Mouse (Mus musculus) neural tube, embryonic 11.5 days (tissue): ENCODE results near the gene Etv6. TPM values are rescaled to one million over a fixed set of nuclear protein-coding genes. Genes with fewer than 3 reads are reported as not detected.

Experiments used
- ATAC-seq: fragments of 200-750 bp; cut with Nextera tagmentation; 2 replicates; pipeline ENCODE4 v1.8.0; 2017; ENCODE audit warnings: moderate number of reproducible peaks, mild to moderate bottlenecking, moderate TSS enrichment, moderate library complexity; ENCODE audit not compliant: insufficient read depth, low FRiP score, low TSS enrichment
- DNase-seq: peaks from one replicate; pipeline ENCODE4 v3.0.0-alpha.2; 2015; ENCODE audit warnings: low spot score
- H3K27ac ChIP-seq: fragments of 300-500 bp; sonication (generic); 2 replicates; pipeline ENCODE4 v1.5.1; 2014; ENCODE audit warnings: low read depth, mild to moderate bottlenecking, low read length
- H3K27me3 ChIP-seq: fragments of 300-500 bp; sonication (generic); 2 replicates; pipeline ENCODE4 v1.6.1; 2014; ENCODE audit warnings: mild to moderate bottlenecking, low read length, mixed read lengths; ENCODE audit not compliant: control insufficient read depth, insufficient read depth
- H3K36me3 ChIP-seq: fragments of 300-500 bp; sonication (generic); 2 replicates; pipeline ENCODE4 v1.6.1; 2014; ENCODE audit warnings: mild to moderate bottlenecking, low read length, moderate library complexity, mixed read lengths; ENCODE audit not compliant: control insufficient read depth, insufficient read depth
- H3K4me1 ChIP-seq: fragments of 300-500 bp; sonication (generic); 2 replicates; pipeline ENCODE4 v1.6.1; 2014; ENCODE audit warnings: low read length, mixed read lengths; ENCODE audit not compliant: control insufficient read depth, insufficient read depth
- H3K4me2 ChIP-seq: fragments of 300-500 bp; sonication (generic); 2 replicates; pipeline ENCODE4 v1.6.1; 2014; ENCODE audit warnings: low read depth, mild to moderate bottlenecking, moderate library complexity
- H3K4me3 ChIP-seq: fragments of 300-500 bp; sonication (generic); 2 replicates; pipeline ENCODE4 v1.5.1; 2014; ENCODE audit warnings: low read depth, low read length
- H3K9ac ChIP-seq: fragments of 300-500 bp; sonication (generic); 2 replicates; pipeline ENCODE4 v1.6.1; 2014; ENCODE audit warnings: mild to moderate bottlenecking, low read length
- H3K9me3 ChIP-seq: fragments of 300-500 bp; sonication (generic); 2 replicates; pipeline ENCODE4 v1.6.1; 2016; ENCODE audit warnings: low read length; ENCODE audit not compliant: control insufficient read depth
- WGBS: fragments of 180-500 bp; shearing (Covaris S2); extraction: QIAGEN DNeasy Blood & Tissue Kit; methylation state at CpG from one replicate; pipeline ENCODE4 v1.1.7; 2014; 5-methylcytosine and 5-hydroxymethylcytosine counted together
- polyA plus RNA-seq: library from polyadenylated mRNA; unstranded; fragments of >200 nt; fragmentation: Nextera tagmentation; extraction: Ambion mirVana; gene quantifications from 2 replicates; pipeline ENCODE4 v1.2.1, GENCODE M21; 2014

The Etv6 gene
- polyA plus RNA-seq, 1 experiment from 2014 or later = 16.9 TPM

- Histone ChIP-seq H3K4me3 (no peak overlapping the region), H3K27me3 (no peaks in the 10 kb centered on the region), H3K4me2 (peak overlapping the region; percentile 82), H3K4me1 (peaks cover 51% of the 10 kb centered on the region), H3K27ac (no peak overlapping the region), H3K36me3 (no peaks in the 10 kb centered on the region), H3K9ac (no peak overlapping the region), H3K9me3 (no peaks in the 10 kb centered on the region)
- DNase-seq = no peak
- ATAC-seq = no peak
- 10% methylated on average over 6 of the region's 6 CpGs for WGBS
These were observed 3.4 kb downstream of the Etv6 start for GRCm38 (mm10) chr6:134038881-134039280.

DNA sequence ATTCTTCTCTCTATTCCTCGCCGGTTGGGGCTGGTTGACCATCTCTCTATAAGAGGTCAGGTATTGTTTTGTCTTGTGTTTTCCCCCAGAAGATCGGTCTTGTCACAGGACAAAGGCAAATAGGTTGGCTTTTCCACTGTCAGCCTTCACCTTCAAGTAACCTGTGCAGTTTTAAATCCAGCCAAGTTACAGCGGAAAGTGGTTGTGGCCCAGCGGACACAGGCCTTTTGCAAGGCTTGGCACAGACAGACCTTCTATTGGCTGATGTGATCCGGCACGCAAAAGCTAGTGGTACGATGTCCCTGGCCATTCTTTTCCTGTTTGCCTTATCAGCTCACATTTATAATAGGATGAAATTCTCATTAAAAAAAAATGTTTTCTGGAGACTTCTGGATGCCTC, 3.9 kb downstream of the Etv6 start:
- 69% methylated on average over 8 of the region's 8 CpGs for WGBS
- Histone ChIP-seq H3K27ac (no peak overlapping the region), H3K4me3 (no peak overlapping the region), H3K9me3 (no peaks in the 10 kb centered on the region), H3K9ac (no peak overlapping the region), H3K4me2 (no peak overlapping the region), H3K4me1 (peaks cover 56% of the 10 kb centered on the region), H3K27me3 (no peaks in the 10 kb centered on the region), H3K36me3 (no peaks in the 10 kb centered on the region)
- no peak for ATAC-seq
- no peak for DNase-seq

GRCm38 (mm10) chr6:134040312-134040711, 4.8 kb downstream of the Etv6 start:
- Histone ChIP-seq H3K9ac (no peak overlapping the region), H3K36me3 (no peaks in the 10 kb centered on the region), H3K4me2 (no peak overlapping the region), H3K27me3 (no peaks in the 10 kb centered on the region), H3K27ac (no peak overlapping the region), H3K9me3 (no peaks in the 10 kb centered on the region), H3K4me3 (no peak overlapping the region), H3K4me1 (peaks cover 65% of the 10 kb centered on the region)
- DNase-seq = no peak
- 64% methylated on average over 3 of the region's 3 CpGs for WGBS
- no peak for ATAC-seq

DNA sequence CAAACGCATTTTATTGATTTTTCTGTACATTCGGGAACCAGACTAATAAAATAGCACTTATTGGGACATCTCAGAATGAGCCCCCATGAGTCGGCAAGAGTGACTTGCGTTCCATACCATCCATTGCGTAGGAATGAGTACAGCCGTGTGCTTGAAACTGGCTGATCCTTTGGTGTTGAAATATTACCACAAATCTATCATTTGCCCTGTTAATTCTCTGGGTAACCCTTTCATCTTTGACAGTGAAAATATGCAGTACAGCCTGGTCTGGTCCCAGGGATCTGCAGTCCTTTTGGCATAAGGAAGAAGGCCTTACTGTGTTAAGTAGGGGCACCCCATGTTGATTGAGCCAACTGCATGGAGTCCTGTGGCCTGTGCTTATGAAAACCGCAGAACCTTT, 5.8 kb downstream of the Etv6 start:
- Histone ChIP-seq H3K4me2 (no peak overlapping the region), H3K36me3 (no peaks in the 10 kb centered on the region)

DNA sequence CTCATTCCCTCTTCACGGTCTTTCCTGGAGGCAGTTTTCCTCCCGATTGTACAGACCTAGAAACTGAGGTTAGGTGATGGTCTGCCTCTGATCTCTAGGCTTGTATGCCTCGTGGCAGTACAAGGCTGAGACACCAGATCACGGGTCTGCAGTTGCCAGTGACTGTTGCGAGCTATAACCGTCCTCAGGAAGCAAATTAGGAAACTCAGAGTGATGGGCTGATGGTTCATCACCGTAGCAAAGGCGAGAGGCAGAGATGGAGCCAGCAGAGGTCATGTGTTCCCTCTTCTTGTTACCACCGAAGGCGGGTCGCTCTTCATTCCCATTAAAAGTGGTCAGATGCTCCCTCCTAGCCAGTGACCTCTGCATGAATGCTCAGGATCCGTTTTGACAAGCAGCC, 6.4 kb downstream of the Etv6 start:
- Histone ChIP-seq H3K9ac (no peak overlapping the region), H3K9me3 (no peaks in the 10 kb centered on the region), H3K36me3 (no peaks in the 10 kb centered on the region), H3K27ac (no peak overlapping the region), H3K4me1 (peaks cover 73% of the 10 kb centered on the region), H3K4me2 (no peak overlapping the region), H3K4me3 (no peak overlapping the region), H3K27me3 (no peaks in the 10 kb centered on the region)
- 24% methylated on average over 12 of the region's 12 CpGs for WGBS
- ATAC-seq = no peak
- DNase-seq = no peak

More for the DNA sequence above, 5.8 kb downstream of the Etv6 start:
- DNase-seq (no peak), ATAC-seq (no peak)
- peaks cover 73% of the 10 kb centered on the region for H3K4me1 ChIP-seq
- no peak overlapping the region for H3K9ac ChIP-seq
- no peak overlapping the region for H3K4me3 ChIP-seq
- H3K27ac ChIP-seq = no peak overlapping the region
- H3K9me3 ChIP-seq = no peaks in the 10 kb centered on the region
- WGBS = 70% methylated on average over 7 of the region's 7 CpGs
- H3K27me3 ChIP-seq = no peaks in the 10 kb centered on the region

GRCm38 (mm10) chr6:134043545-134043944, 8.0 kb downstream of the Etv6 start:
- no peak overlapping the region for H3K9ac ChIP-seq
- 11% methylated on average over 7 of the region's 7 CpGs for WGBS

DNA sequence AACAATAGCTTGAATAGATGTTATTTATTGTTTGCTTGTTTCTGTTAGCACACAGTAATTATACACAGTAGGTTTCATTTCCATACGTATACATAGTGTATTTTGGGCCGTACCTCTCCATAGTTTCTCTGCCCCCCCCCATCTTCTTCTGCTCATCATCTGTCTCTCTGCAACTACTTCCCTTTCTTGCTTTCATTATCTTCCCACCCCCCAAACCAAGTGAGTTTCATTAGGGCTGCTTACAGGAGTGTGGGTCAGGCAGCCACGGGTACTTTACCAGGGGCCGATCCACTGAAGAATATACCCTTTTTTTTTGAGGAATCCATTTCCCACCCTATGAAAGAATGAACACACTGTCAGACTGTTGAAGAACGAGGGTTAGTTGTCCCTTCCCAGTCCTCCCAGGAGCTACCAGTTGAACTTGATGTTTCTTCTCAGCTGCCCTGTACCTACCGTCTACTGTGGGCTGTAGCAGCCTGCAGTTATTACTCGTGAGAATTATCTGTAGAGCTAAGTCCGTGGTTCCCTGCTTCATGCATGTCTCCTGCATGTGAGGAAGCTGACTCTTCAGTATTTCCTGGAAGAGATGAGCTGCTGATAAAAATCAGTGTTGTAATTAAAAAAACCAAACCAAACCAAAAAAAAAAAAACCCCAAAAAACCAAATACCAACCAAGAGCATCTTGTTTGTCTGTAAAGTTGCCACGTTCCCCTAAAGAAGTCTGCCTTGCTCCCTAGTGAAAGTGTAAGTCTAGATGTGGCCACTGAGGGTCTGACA, 9.8 kb downstream of the Etv6 start:
- WGBS = 67% methylated on average over 9 of the region's 9 CpGs
- ATAC-seq (no peak), DNase-seq (no peak)
- H3K4me3 ChIP-seq = no peak overlapping the region
- no peak overlapping the region for H3K9ac ChIP-seq
- no peaks in the 10 kb centered on the region for H3K36me3 ChIP-seq
- H3K4me2 ChIP-seq = no peak overlapping the region; the same call in 1 of the 2 replicates
- no peak overlapping the region for H3K27ac ChIP-seq
- H3K9me3 ChIP-seq = no peaks in the 10 kb centered on the region
- H3K4me1 ChIP-seq = peaks cover 49% of the 10 kb centered on the region
- no peaks in the 10 kb centered on the region for H3K27me3 ChIP-seq

More at GRCm38 (mm10) chr6:134043545-134043944, 8.0 kb downstream of the Etv6 start:
- Histone ChIP-seq H3K4me2 (no peak overlapping the region), H3K4me3 (no peak overlapping the region), H3K4me1 (peaks cover 59% of the 10 kb centered on the region), H3K27ac (no peak overlapping the region; the same call in 1 of the 2 replicates), H3K9me3 (no peaks in the 10 kb centered on the region), H3K36me3 (no peaks in the 10 kb centered on the region), H3K27me3 (no peaks in the 10 kb centered on the region)
- ATAC-seq = no peak
- DNase-seq = no peak

DNA sequence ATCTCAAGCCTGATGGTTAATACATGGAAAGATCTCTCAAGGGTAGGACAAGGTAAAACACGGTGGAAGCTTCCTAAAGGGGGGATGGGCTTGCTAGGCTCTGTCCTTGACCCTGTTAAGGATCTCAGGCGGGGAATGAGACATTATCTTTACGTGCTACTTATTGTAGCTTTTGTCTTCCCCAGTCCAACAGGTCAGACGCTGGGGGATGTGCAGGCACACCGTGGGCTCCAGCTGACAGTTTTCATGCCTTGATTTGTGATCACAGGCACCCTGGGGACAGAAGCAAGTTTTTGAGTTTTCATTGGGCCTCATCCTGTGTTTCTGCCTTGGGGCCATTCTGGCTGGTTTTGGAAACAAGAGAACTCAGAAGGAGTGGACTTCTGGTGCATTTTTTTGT, 10.6 kb downstream of the Etv6 start:
- DNase-seq (no peak), ATAC-seq (no peak)
- WGBS = 16% methylated on average over 5 of the region's 5 CpGs

GRCm38 (mm10) chr6:134047249-134047648, 11.7 kb downstream of the Etv6 start:
- Histone ChIP-seq H3K36me3 (no peaks in the 10 kb centered on the region), H3K27me3 (no peaks in the 10 kb centered on the region), H3K27ac (no peak overlapping the region), H3K4me3 (no peak overlapping the region), H3K4me2 (no peak overlapping the region), H3K9me3 (no peaks in the 10 kb centered on the region), H3K4me1 (peaks cover 38% of the 10 kb centered on the region), H3K9ac (no peak overlapping the region)
- DNase-seq (no peak), ATAC-seq (no peak)
- 46% methylated on average over 5 of the region's 5 CpGs for WGBS

More for the DNA sequence above, 10.6 kb downstream of the Etv6 start:
- H3K4me1 ChIP-seq = peaks cover 45% of the 10 kb centered on the region
- H3K4me3 ChIP-seq = no peak overlapping the region
- H3K9ac ChIP-seq = no peak overlapping the region
- no peaks in the 10 kb centered on the region for H3K9me3 ChIP-seq
- no peaks in the 10 kb centered on the region for H3K27me3 ChIP-seq
- no peaks in the 10 kb centered on the region for H3K36me3 ChIP-seq
- no peak overlapping the region for H3K27ac ChIP-seq
- no peak overlapping the region for H3K4me2 ChIP-seq
